Mouse (Mus musculus): ENCODE data around the gene Efcab11. TPM values are rescaled to one million over a fixed set of nuclear protein-coding genes. Genes with fewer than 3 reads are reported as not detected.

Gene Efcab11
- polyA plus RNA-seq, 1 experiment from 2014 or later: 9.9 TPM

DNA sequence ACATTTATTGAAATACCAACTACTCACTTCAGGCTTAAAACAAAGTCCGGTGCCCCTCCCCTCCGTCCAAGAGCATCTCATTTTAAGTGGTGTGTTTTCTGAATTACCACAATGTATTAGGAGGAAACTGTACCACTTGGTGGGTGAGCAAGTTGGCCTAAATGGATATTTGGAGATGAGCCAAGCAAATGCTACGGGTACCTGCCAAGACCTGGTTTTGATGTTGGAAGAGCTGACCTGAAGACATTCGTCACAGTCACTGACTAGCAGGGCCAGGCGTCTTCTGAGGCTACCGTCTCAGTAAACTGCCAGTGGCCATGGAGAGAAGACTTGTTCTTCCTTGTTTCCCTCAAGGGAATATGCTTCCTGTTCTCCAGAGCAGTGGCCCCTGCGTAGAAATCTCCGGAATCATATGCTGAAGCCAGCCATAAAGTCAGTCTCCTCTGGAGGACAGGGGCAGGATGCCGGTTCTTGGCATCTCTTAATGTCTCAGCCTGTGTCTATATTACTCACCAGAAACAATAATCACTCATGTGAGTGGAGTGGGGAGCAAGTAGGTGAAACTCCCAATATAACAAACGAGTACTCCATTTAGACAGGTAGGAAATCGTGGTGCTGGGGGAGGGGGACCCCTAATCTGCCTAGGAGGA, 198.7 kb downstream of the Efcab11 start:
- Histone ChIP-seq H3K4me1 (no peaks in the 10 kb centered on the region), H3K9ac (replicated peaks) (no peak overlapping the region), H3K36me3 (no peaks in the 10 kb centered on the region), H3K9me3 (no peaks in the 10 kb centered on the region), H3K27me3 (no peaks in the 10 kb centered on the region), H3K27ac (replicated peaks) (no peak overlapping the region), H3K4me3 (no peak overlapping the region), H3K4me2 (replicated peaks) (no peak overlapping the region)
- WGBS: 71% methylated on average over 11 of the region's 11 CpGs
- ATAC-seq (replicated peaks): no peak

DNA sequence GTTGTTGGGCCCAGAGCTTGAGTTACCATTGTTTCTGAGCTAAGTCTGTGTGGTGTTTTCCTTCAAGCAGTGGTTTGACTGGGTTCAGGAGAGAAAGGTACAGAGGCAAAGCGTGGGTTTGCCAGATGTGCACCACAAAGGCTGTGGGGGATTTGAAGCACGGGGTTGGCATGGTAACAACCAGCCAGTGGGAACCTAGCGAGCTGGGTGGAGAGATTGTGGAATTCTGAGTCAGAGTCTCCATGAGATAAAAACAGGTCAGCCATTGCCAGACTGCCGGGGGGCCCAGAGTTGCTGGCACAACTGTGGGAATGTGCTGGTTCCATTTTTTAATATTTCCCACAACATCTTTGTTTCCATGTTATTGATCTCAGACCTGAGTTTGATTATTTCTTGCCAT, 202.6 kb downstream of the Efcab11 start:
- no peaks in the 10 kb centered on the region for H3K27me3 ChIP-seq
- no peaks in the 10 kb centered on the region for H3K4me1 ChIP-seq
- no peak overlapping the region for H3K9ac ChIP-seq (replicated peaks)
- H3K9me3 ChIP-seq: no peaks in the 10 kb centered on the region
- H3K4me2 ChIP-seq (replicated peaks): no peak overlapping the region
- no peaks in the 10 kb centered on the region for H3K36me3 ChIP-seq
- 36% methylated on average over 4 of the region's 4 CpGs for WGBS
- H3K4me3 ChIP-seq: no peak overlapping the region
- no peak overlapping the region for H3K27ac ChIP-seq (replicated peaks)
- no peak for ATAC-seq (replicated peaks)

DNA sequence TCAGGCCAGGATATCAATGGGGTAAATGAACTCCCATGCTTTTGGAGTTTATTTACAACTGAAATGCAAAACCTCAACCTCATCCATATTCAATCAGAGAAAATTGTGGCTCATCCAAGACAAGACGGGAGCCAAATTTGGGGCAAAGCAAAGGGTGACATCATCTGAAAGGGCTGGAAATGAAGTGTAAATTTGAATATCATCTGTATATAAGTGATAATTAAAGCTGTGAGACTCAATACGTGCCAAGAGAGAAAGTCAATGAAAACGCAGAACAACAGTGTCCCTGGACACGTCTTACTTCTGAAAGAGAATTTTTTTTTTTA, 212.4 kb downstream of the Efcab11 start:
- 18% methylated on average over 4 of the region's 4 CpGs for WGBS
- Histone ChIP-seq H3K9me3 (no peaks in the 10 kb centered on the region), H3K4me1 (peaks cover 30% of the 10 kb centered on the region), H3K27ac (replicated peaks) (peak overlapping the region; percentile 76), H3K36me3 (no peaks in the 10 kb centered on the region), H3K27me3 (no peaks in the 10 kb centered on the region), H3K4me2 (replicated peaks) (peak overlapping the region; percentile 5; the same call in 1 of the 2 replicates), H3K4me3 (no peak overlapping the region), H3K9ac (replicated peaks) (no peak overlapping the region)
- ATAC-seq (replicated peaks): peak; percentile 68

DNA sequence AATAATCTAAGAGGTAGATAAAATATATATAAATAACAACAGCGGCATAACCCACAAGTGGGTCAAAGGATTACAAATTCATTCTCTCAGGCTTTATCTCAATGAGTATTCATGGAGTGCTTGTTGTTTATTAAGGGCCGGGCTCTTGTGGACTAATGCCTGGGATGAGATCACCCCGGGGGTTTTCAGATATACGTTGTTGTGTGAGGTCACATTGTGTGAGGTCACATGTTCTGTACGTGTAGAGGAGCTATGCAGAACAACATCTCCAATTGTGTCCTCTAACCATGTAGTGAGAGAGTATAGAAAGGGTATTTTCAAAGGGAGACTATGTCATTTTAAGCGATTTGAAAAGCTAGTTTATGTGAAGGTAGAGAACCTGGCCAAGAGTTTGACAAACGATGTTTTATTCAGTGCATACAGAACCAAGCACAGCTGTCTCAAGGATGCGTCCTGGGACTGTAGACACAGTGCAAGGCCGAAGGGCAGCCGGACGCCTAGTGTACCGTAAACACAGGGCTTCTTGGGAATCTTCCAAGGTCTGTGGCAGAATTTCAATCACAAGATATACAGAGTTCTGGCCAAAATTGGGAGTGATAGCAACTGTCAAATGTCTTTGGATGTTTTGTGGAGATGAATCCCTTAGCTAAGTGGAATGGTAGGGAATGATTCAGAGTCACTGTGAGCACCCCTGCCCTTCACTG, 212.9 kb downstream of the Efcab11 start:
- ATAC-seq (replicated peaks): peak; percentile 73
- Histone ChIP-seq H3K9ac (replicated peaks) (no peak overlapping the region), H3K27ac (replicated peaks) (peak overlapping the region; percentile 76), H3K4me1 (peaks cover 30% of the 10 kb centered on the region), H3K27me3 (no peaks in the 10 kb centered on the region), H3K9me3 (no peaks in the 10 kb centered on the region), H3K4me3 (no peak overlapping the region), H3K36me3 (no peaks in the 10 kb centered on the region), H3K4me2 (replicated peaks) (peak overlapping the region; percentile 5; the same call in 1 of the 2 replicates)
- WGBS: 31% methylated on average over 12 of the region's 12 CpGs

DNA sequence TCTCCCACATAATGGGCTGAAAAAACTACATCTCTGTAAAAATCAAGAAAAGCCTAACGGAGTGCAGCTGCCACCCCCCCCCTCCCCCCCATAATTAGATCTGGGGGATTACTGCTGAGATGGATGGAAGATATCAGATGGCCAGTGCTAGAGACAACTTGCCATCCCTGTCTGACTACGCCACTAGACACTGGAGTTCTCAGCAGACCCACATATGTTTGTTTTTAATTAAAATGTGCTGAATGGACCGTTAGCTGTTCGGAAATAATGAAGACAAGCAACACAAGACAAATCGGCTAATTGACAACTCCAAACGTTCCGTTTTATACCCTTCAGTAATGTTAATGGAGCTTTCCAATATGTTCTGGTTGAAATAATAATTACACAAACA, 213.5 kb downstream of the Efcab11 start:
- H3K4me3 ChIP-seq: peak overlapping the region; percentile 13
- H3K27ac ChIP-seq (replicated peaks): peak overlapping the region; percentile 76
- H3K9ac ChIP-seq (replicated peaks): no peak overlapping the region
- peak; percentile 62 for ATAC-seq (replicated peaks)
- no peaks in the 10 kb centered on the region for H3K9me3 ChIP-seq
- peaks cover 30% of the 10 kb centered on the region for H3K4me1 ChIP-seq
- peak overlapping the region; percentile 27 for H3K4me2 ChIP-seq (replicated peaks)
- 19% methylated on average over 7 of the region's 7 CpGs for WGBS
- no peaks in the 10 kb centered on the region for H3K36me3 ChIP-seq
- H3K27me3 ChIP-seq: no peaks in the 10 kb centered on the region

DNA sequence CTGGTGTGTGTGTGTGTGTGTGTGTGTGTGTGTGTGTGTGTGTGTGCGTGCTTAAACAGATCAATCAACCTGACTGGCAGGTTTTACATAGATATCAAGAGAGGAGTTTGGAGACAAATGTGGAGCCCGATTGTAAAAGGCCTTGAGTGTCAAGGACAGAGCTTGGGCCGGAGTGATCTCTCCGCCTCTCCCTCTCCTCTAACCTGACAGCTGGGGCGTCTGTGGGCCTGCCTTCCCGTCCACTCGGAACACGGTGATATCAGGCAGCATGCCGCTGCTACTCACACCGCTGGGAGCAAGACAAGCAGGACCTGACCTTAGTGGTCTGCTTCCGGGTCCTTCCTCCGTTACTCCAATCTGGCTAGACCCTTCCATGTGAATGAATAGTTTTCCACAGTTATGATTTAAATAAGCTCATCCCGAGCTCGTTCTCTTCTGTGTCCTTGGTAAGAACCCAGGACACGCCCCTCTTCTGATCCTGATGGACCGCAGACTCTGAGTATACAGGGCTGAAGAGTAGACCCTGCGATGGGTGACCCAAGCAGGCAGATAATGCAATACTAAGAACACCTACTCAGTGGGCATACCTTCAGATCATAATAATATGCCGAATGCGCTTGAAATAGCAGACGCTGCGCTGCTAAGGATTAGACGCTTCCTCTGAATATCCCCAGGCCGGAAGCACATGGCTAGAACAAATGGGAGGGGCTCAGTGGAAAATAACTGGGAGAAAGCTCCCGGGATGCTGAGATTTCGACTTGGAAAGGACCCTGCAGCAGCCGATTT, 214.1 kb downstream of the Efcab11 start:
- H3K4me1 ChIP-seq: peaks cover 30% of the 10 kb centered on the region
- H3K9ac ChIP-seq (replicated peaks): no peak overlapping the region
- peak overlapping the region; percentile 27 for H3K4me2 ChIP-seq (replicated peaks)
- 54% methylated on average over 26 of the region's 26 CpGs for WGBS
- peak; percentile 56 for ATAC-seq (replicated peaks)
- no peaks in the 10 kb centered on the region for H3K36me3 ChIP-seq
- H3K4me3 ChIP-seq: peak overlapping the region; percentile 13
- no peaks in the 10 kb centered on the region for H3K9me3 ChIP-seq
- H3K27ac ChIP-seq (replicated peaks): peak overlapping the region; percentile 76
- H3K27me3 ChIP-seq: no peaks in the 10 kb centered on the region

DNA sequence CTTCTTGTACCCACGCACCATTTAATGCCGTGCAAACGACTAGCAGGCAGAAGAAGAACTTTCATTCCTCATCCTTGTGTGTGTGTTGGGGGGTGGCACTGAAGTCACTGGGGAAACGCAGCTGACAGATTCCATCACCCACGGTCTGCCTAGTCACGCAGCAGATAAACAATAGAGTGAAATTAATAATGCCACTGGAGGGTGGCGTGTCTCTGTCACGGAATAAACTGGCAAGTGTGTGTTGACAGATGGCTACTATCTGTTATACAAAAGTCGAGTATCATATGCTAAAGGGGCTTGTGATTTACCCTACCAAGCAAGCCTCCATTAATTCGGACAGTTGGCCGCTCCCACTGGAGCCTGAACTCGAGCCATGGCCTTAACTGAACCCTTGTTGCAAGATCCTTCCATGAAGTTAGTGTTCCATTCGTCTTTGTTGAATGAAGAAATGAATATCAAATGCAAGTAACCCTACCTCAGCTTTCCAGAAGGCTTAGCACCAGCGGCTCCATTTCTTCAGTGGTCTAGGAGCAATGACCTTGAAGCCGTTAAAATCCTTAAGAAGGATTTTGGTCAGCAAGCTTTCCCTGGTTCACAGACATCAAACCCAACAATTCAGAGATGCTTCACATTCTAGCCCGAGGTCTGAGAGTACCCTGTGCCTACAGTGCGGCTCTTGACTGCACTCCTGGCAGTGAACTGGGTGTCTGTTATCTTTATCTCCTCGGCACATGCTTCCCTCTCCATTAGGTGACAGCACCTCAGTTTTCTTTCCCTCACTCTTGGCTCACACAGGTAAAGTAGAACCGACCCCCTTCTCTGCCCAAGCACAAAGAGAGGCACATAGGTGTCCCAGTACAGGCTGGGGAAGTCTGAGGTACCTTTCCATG, 229.0 kb downstream of the Efcab11 start:
- no peak overlapping the region for H3K27ac ChIP-seq (replicated peaks)
- H3K4me1 ChIP-seq: peaks cover 6% of the 10 kb centered on the region
- ATAC-seq (replicated peaks): no peak
- H3K4me2 ChIP-seq (replicated peaks): no peak overlapping the region
- no peaks in the 10 kb centered on the region for H3K9me3 ChIP-seq
- H3K4me3 ChIP-seq: no peak overlapping the region
- H3K36me3 ChIP-seq: no peaks in the 10 kb centered on the region
- no peak overlapping the region for H3K9ac ChIP-seq (replicated peaks)
- H3K27me3 ChIP-seq: no peaks in the 10 kb centered on the region
- WGBS: 83% methylated on average over 19 of the region's 19 CpGs

DNA sequence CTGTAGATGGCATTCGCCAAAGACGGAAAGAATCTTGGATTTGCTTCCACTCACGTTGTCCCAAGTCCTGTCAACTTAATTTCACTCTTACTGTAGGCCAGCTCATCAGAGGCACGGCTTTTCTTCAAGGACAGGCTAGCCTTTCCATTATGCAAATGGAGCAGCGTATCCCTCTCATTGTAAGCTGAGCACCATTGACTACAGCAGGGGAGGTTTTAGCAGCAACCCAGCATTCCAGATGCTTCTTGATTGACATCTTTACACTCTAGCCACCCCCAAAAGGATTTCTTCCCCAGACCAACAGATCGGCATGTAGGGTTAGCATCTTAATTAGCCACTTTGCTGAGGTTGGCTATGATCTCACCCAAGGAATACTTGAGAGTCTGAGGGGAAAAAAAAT, 231.8 kb downstream of the Efcab11 start:
- WGBS: 27% methylated on average over 6 of the region's 6 CpGs
- H3K27ac ChIP-seq (replicated peaks): no peak overlapping the region
- no peak for ATAC-seq (replicated peaks)
- H3K4me2 ChIP-seq (replicated peaks): no peak overlapping the region
- H3K27me3 ChIP-seq: no peaks in the 10 kb centered on the region
- H3K4me1 ChIP-seq: peaks cover 6% of the 10 kb centered on the region
- no peak overlapping the region for H3K9ac ChIP-seq (replicated peaks)
- no peaks in the 10 kb centered on the region for H3K9me3 ChIP-seq
- H3K4me3 ChIP-seq: no peak overlapping the region
- H3K36me3 ChIP-seq: no peaks in the 10 kb centered on the region

DNA sequence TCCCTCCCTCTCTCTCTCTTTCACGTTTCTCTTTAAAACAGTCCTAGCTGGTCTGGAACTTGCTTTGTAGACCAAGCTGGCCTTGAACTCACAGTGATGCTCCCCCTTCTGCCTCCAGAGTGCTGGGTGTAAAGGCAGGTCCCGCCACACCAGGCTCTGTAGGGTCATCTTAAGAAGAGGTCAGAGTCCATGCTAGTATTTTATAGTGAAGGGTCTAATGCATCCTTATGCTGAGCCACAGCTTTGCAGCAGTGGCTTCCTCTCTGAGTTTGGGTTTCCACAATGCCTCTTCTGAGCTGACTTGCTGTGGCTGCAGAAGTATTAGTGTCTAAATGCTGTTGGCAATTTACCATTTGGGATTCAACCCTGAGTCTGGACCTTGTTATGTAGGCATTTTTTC, 234.5 kb downstream of the Efcab11 start:
- Histone ChIP-seq H3K27ac (replicated peaks) (no peak overlapping the region), H3K27me3 (no peaks in the 10 kb centered on the region), H3K4me1 (peaks cover 6% of the 10 kb centered on the region), H3K4me2 (replicated peaks) (no peak overlapping the region), H3K36me3 (no peaks in the 10 kb centered on the region), H3K9me3 (no peaks in the 10 kb centered on the region; the same call in 1 of the 2 replicates), H3K9ac (replicated peaks) (no peak overlapping the region), H3K4me3 (no peak overlapping the region)
- ATAC-seq (replicated peaks): no peak
- WGBS: 78% methylated on average over 2 of the region's 2 CpGs

DNA sequence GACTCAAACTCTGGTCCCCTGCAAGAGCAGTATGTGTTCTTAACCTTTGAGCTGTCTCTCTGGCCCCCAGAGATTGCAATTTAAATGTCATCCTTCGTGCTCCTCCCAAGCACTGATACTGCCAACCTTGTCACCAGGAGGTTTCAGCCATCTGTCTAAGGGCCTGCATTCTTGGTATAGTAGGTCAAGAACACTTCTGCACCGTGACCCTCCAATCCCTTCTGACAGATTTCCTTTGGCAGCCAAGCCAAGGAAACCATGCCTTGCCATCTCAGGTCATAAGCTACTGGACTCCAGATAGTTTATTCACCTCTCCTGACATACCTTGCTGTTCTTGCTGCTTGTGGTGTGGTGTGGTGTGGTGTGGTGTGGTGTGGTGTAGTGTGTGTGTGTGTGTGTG, 235.5 kb downstream of the Efcab11 start:
- H3K4me3 ChIP-seq: no peak overlapping the region
- no peak overlapping the region for H3K4me2 ChIP-seq (replicated peaks)
- no peaks in the 10 kb centered on the region; the same call in 1 of the 2 replicates for H3K9me3 ChIP-seq
- no peak overlapping the region for H3K9ac ChIP-seq (replicated peaks)
- ATAC-seq (replicated peaks): no peak
- no peak overlapping the region for H3K27ac ChIP-seq (replicated peaks)
- peaks cover 6% of the 10 kb centered on the region for H3K4me1 ChIP-seq
- H3K36me3 ChIP-seq: no peaks in the 10 kb centered on the region
- H3K27me3 ChIP-seq: no peaks in the 10 kb centered on the region
- 84% methylated on average over 2 of the region's 2 CpGs for WGBS

DNA sequence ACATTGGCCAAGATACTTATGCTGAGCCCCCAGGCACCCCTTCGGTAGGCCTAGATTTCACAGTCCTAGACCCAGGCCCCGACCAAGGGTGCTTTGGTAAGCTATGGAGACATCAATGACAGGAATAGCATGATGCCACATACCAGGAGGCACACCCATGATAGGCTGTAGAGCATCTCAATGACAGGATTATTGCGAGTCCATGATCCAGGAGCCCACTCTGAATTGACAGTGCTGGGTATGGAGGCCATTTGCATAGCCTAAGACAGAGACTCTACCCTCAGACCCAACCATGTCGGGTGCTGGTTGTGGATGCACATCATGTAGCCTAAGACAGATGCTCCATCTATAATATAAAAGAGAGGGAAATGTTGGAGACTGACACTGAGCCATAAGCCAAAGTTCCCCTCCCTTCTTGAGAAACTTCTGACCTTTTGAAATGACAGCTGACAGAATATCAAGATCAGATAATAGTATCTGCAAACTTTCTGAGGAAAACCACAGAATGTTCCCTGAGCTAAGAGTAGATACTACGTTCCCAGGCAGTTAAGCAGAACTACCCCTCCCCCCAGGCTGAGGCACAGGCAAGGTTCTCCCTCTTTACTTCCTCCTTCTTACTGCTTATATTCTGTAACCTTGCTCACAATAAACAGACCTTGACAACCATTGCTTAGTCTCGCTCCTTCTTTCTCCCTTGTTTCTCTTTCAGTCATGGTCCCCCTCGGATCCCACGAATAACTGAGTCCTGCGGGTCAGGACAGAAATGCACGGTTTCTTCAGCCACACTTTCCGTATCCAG, 237.5 kb downstream of the Efcab11 start:
- no peak for ATAC-seq (replicated peaks)
- Histone ChIP-seq H3K27me3 (no peaks in the 10 kb centered on the region), H3K4me3 (no peak overlapping the region), H3K9ac (replicated peaks) (no peak overlapping the region), H3K9me3 (no peaks in the 10 kb centered on the region; the same call in 1 of the 2 replicates), H3K4me1 (no peaks in the 10 kb centered on the region), H3K4me2 (replicated peaks) (no peak overlapping the region), H3K27ac (replicated peaks) (no peak overlapping the region), H3K36me3 (no peaks in the 10 kb centered on the region)
- 93% methylated on average over 11 of the region's 11 CpGs for WGBS

All from forebrain, embryonic 15.5 days (tissue).